Mouse (Mus musculus) stomach, embryonic 15.5 days (tissue): ENCODE data around the gene Tjap1. TPM values are rescaled to one million over a fixed set of nuclear protein-coding genes. Genes with fewer than 3 reads are reported as not detected.
A peak's percentile ranks its signal among the peaks of the same experiment; 100 is the strongest.

Experiments
- ATAC-seq: fragments of 200-750 bp; cut with Nextera tagmentation; 2 replicates; pipeline ENCODE4 v1.8.0; 2017; ENCODE audit warnings: low read depth, moderate number of reproducible peaks, moderate TSS enrichment; ENCODE audit not compliant: insufficient read depth, low FRiP score
- H3K27ac ChIP-seq: fragments of 300-500 bp; sonication (generic); 2 replicates; pipeline ENCODE4 v1.5.1; 2015; ENCODE audit warnings: mild to moderate bottlenecking, inconsistent platforms
- H3K27me3 ChIP-seq: fragments of 300-500 bp; sonication (generic); replicated peaks from 2 replicates; pipeline ENCODE4 v1.6.1; 2015; ENCODE audit warnings: inconsistent platforms
- H3K36me3 ChIP-seq: fragments of 300-500 bp; sonication (generic); 2 replicates; pipeline ENCODE4 v1.6.1; 2015; ENCODE audit warnings: inconsistent platforms
- H3K4me1 ChIP-seq: fragments of 300-500 bp; sonication (generic); 2 replicates; pipeline ENCODE4 v1.6.1; 2015; ENCODE audit warnings: inconsistent platforms
- H3K4me2 ChIP-seq: fragments of 300-500 bp; sonication (generic); 2 replicates; pipeline ENCODE4 v1.6.1; 2015; ENCODE audit warnings: mild to moderate bottlenecking, inconsistent platforms
- H3K4me3 ChIP-seq: fragments of 300-500 bp; sonication (generic); replicated peaks from 2 replicates; pipeline ENCODE4 v1.5.1; 2015; ENCODE audit warnings: inconsistent platforms
- H3K9ac ChIP-seq: fragments of 300-500 bp; sonication (generic); 2 replicates; pipeline ENCODE4 v1.6.1; 2015; ENCODE audit warnings: inconsistent platforms
- H3K9me3 ChIP-seq: fragments of 300-500 bp; sonication (generic); 2 replicates; pipeline ENCODE4 v1.6.1; 2016; ENCODE audit warnings: inconsistent platforms
- WGBS: fragments of 180-500 bp; shearing (Covaris S2); methylation state at CpG from one replicate; pipeline ENCODE4 v1.1.7; 2015; 5-methylcytosine and 5-hydroxymethylcytosine counted together
- polyA plus RNA-seq: library from polyadenylated mRNA; unstranded; fragments of >200 nt; fragmentation: Nextera tagmentation; extraction: Ambion mirVana; gene quantifications from 2 replicates; pipeline ENCODE4 v1.2.1, GENCODE M21; 2015

Tjap1 gene
- polyA plus RNA-seq, 1 experiment from 2014 or later = 37.2 TPM

GRCm38 (mm10) chr17:46304184-46304583 is 21.4 kb upstream of the Tjap1 start:
- Histone ChIP-seq H3K4me2 (no peak overlapping the region), H3K9ac (no peak overlapping the region), H3K9me3 (no peaks in the 10 kb centered on the region), H3K4me1 (no peaks in the 10 kb centered on the region), H3K4me3 (no peak overlapping the region), H3K27ac (no peak overlapping the region), H3K36me3 (no peaks in the 10 kb centered on the region), H3K27me3 (no peaks in the 10 kb centered on the region; the same call in 1 of the 2 replicates)
- no peak for ATAC-seq
- 87% methylated on average over 9 of the region's 9 CpGs for WGBS

- Histone ChIP-seq H3K27me3 (peaks cover 19% of the 10 kb centered on the region), H3K9me3 (no peaks in the 10 kb centered on the region), H3K4me2 (no peak overlapping the region), H3K4me3 (no peak overlapping the region), H3K9ac (no peak overlapping the region), H3K36me3 (no peaks in the 10 kb centered on the region), H3K27ac (no peak overlapping the region), H3K4me1 (peaks cover 18% of the 10 kb centered on the region)
- WGBS = 71% methylated on average over 12 of the region's 12 CpGs
- no peak for ATAC-seq
Observed at GRCm38 (mm10) chr17:46301892-46302291, 19.1 kb upstream of the Tjap1 start.

DNA sequence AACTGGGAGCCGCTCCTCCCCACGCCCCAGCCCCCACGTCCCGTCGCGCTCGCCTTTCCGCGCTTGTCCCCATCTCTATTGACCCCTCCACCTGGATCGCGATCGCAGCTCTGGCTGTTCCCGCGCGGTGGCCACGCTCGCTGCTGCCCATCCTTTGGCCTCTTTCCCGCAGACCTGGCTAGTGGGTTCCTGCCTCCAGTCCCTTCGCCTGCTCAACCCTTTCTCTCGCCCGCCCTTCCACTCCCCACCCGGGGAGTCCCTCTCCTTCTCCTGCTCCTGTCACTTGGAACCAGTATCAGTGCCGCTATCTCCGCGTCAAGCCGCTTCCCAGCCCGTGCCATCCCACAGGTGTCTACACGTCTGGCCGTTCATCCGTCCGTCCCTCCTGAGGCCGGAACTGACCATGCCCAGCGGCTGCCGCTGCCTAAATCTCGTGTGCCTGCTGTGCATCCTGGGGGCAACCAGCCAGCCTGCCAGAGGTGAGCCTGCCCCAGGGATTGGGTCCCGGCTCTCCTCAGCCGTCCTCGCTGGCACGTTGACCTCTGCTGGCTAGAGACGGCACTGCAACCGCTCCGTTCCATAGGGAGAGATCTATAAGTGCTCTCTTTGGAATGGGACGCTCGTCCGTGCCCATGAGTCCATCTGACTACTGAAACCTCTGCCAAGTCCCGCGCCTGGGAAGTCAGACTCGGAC is 15.5 kb upstream of the Tjap1 start:
- peak; percentile 82; the same call in 1 of the 2 replicates for ATAC-seq
- H3K27ac ChIP-seq = no peak overlapping the region
- peaks cover 18% of the 10 kb centered on the region for H3K4me1 ChIP-seq
- H3K27me3 ChIP-seq = peaks cover 44% of the 10 kb centered on the region
- H3K4me3 ChIP-seq = peak overlapping the region; percentile 59
- peak overlapping the region; percentile 41 for H3K9ac ChIP-seq
- no peaks in the 10 kb centered on the region for H3K36me3 ChIP-seq
- H3K4me2 ChIP-seq = peak overlapping the region; percentile 100
- H3K9me3 ChIP-seq = no peaks in the 10 kb centered on the region
- WGBS = 1% methylated on average over 48 of the region's 48 CpGs

GRCm38 (mm10) chr17:46297364-46298219 is 14.8 kb upstream of the Tjap1 start, which contains the start of gene Dlk2:
TSS of gene Dlk2 (plus strand) at chr17:46297421.
- Histone ChIP-seq H3K4me2 (peak within 1 kb of the TSS; percentile 100), H3K27ac (no peak within 1 kb of the TSS), H3K4me3 (peak within 1 kb of the TSS; percentile 59), H3K9ac (peak within 1 kb of the TSS; percentile 41), H3K36me3 (no peaks in the 10 kb centered on the region), H3K9me3 (no peaks in the 10 kb centered on the region), H3K4me1 (peaks cover 18% of the 10 kb centered on the region), H3K27me3 (peaks cover 45% of the 10 kb centered on the region)
- no peak for ATAC-seq
- under 1% methylated on average over 75 of the region's 86 CpGs for WGBS

- Histone ChIP-seq H3K27me3 (peaks cover 45% of the 10 kb centered on the region), H3K27ac (no peak overlapping the region), H3K4me3 (peak overlapping the region; percentile 59), H3K9me3 (no peaks in the 10 kb centered on the region), H3K4me2 (peak overlapping the region; percentile 100), H3K36me3 (no peaks in the 10 kb centered on the region), H3K4me1 (peaks cover 18% of the 10 kb centered on the region), H3K9ac (0 out of 2 replicates have a peak overlapping the region, but pooled peaks have one; percentile 41)
- ATAC-seq = no peak
- WGBS = 12% methylated on average over 6 of the region's 6 CpGs
Observed at GRCm38 (mm10) chr17:46297028-46297363, 14.2 kb upstream of the Tjap1 start.

GRCm38 (mm10) chr17:46296601-46297000 is 13.8 kb upstream of the Tjap1 start:
- no peak for ATAC-seq
- H3K4me1 ChIP-seq = peaks cover 18% of the 10 kb centered on the region
- peaks cover 45% of the 10 kb centered on the region for H3K27me3 ChIP-seq
- WGBS = 30% methylated on average over 6 of the region's 6 CpGs
- no peaks in the 10 kb centered on the region for H3K9me3 ChIP-seq
- H3K27ac ChIP-seq = no peak overlapping the region
- no peaks in the 10 kb centered on the region for H3K36me3 ChIP-seq
- H3K4me3 ChIP-seq = no peak overlapping the region
- peak overlapping the region; percentile 100; the same call in 1 of the 2 replicates for H3K4me2 ChIP-seq
- no peak overlapping the region for H3K9ac ChIP-seq

DNA sequence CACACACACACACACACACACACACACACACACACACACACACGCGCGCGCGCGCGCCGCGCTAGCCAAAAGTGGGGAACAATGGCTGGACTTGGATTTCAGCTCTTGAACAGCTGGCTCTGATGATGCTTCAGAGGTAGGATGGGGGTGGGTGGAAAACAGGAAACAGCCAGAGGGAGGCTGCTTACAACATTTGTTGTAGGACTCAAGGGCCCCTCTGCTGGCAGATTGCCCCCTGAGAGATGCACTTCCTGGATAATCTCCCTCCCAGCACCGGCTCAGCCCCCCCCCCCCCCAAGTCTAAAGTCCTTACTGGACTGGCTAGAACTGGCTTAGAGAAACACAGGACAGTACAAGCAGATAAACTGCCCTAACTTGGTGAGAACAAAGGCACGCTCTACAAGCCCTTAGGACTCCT is 4.9 kb upstream of the Tjap1 start:
- peak overlapping the region; percentile 3; the same call in 1 of the 2 replicates for H3K27ac ChIP-seq
- H3K9ac ChIP-seq = no peak overlapping the region
- no peaks in the 10 kb centered on the region for H3K27me3 ChIP-seq
- H3K4me1 ChIP-seq = 0 out of 2 replicates have a peak, but pooled peaks cover 3% of the 10 kb centered on the region
- peak; percentile 59; the same call in 1 of the 2 replicates for ATAC-seq
- no peaks in the 10 kb centered on the region for H3K9me3 ChIP-seq
- no peak overlapping the region for H3K4me3 ChIP-seq
- 47% methylated on average over 11 of the region's 11 CpGs for WGBS
- no peak overlapping the region for H3K4me2 ChIP-seq
- H3K36me3 ChIP-seq = no peaks in the 10 kb centered on the region

DNA sequence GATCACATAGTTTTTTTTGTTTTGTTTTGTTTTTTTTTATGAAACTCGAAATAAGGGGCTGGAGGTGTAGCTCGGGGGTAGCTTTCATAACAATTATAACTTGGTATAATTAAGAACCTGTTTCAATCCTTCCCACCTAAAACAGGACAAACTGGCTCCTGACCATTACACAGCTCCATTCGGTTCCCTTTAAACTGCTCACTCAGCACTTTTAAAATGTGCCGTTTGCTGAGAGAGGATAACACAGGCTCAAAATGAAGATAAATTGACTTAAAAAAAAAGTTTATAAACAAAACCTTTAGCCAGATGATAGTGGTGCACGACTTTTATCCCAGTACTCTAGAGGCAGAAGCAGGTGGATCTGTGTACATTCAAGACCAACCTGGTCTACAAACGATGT is 2.6 kb upstream of the Tjap1 start:
- H3K4me2 ChIP-seq = no peak overlapping the region
- H3K9me3 ChIP-seq = no peaks in the 10 kb centered on the region
- no peaks in the 10 kb centered on the region for H3K27me3 ChIP-seq
- no peak overlapping the region for H3K27ac ChIP-seq
- H3K4me1 ChIP-seq = peaks cover 10% of the 10 kb centered on the region
- no peak for ATAC-seq
- WGBS = 38% methylated on average over 6 of the region's 6 CpGs
- no peak overlapping the region for H3K9ac ChIP-seq
- no peak overlapping the region for H3K4me3 ChIP-seq
- H3K36me3 ChIP-seq = 0 out of 2 replicates have a peak, but pooled peaks cover 4% of the 10 kb centered on the region

DNA sequence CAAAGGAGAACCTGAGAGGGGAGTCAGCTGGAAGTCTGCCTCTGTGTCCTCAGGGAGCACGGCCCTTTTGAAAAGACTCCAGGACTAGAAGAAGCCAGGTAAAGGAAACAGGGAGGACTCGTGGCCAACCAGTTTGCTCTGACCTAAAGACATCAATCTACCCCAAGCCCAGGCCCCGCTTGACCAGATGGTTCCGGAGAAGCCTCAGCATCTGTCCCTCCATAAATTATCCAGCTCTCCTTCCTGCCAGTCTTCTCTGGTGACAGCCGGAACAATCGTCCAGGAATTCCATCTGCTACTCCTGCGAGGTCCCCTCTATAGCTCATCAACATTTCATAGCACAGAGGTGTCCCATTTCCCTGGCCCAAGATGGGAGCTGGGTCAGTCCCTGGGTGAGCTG is 1.8 kb upstream of the Tjap1 start:
- Histone ChIP-seq H3K9me3 (no peaks in the 10 kb centered on the region), H3K4me3 (no peak overlapping the region), H3K9ac (no peak overlapping the region), H3K27me3 (no peaks in the 10 kb centered on the region), H3K4me1 (peaks cover 10% of the 10 kb centered on the region), H3K27ac (no peak overlapping the region), H3K4me2 (no peak overlapping the region), H3K36me3 (0 out of 2 replicates have a peak, but pooled peaks cover 10% of the 10 kb centered on the region)
- WGBS = 43% methylated on average over 7 of the region's 7 CpGs
- no peak for ATAC-seq

- Histone ChIP-seq H3K4me1 (peaks cover 10% of the 10 kb centered on the region), H3K27ac (no peak overlapping the region), H3K27me3 (no peaks in the 10 kb centered on the region), H3K4me2 (no peak overlapping the region), H3K9ac (no peak overlapping the region), H3K9me3 (no peaks in the 10 kb centered on the region), H3K4me3 (no peak overlapping the region), H3K36me3 (0 out of 2 replicates have a peak, but pooled peaks cover 16% of the 10 kb centered on the region)
- 79% methylated on average over 8 of the region's 8 CpGs for WGBS
- no peak for ATAC-seq
Observed at GRCm38 (mm10) chr17:46283911-46284310, 1.1 kb upstream of the Tjap1 start.

DNA sequence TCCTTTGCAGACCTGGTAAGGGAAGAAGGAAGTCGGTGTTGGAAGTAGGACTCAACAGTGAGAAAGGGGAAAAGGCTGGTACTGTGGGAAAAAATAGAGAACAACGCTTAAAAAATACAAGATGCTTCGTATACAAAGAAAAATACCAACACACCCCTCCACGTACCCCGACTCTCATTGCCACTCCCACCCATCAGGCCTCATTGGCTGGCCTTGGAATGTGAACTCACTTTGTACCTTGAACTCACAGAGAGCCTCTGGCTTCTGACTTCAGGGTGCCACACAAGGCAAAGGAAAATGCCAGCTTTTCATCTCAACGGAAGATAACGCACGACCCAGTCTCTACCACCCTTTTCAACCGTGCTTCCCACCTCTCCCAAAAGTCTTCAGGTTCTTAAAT is 314 bp upstream of the Tjap1 start:
- peaks cover 10% of the 10 kb centered on the region for H3K4me1 ChIP-seq
- peak overlapping the region; percentile 91 for H3K4me2 ChIP-seq
- H3K9me3 ChIP-seq = no peaks in the 10 kb centered on the region
- no peak; the same call in 1 of the 2 replicates for ATAC-seq
- H3K27me3 ChIP-seq = no peaks in the 10 kb centered on the region
- H3K4me3 ChIP-seq = peak overlapping the region; percentile 75
- 23% methylated on average over 9 of the region's 9 CpGs for WGBS
- H3K27ac ChIP-seq = peak overlapping the region; percentile 82
- H3K36me3 ChIP-seq = 0 out of 2 replicates have a peak, but pooled peaks cover 20% of the 10 kb centered on the region
- H3K9ac ChIP-seq = no peak overlapping the region
